Mouse (Mus musculus) G1E-ER4 (cell line): ENCODE measurements around the gene Gna15. TPM values are rescaled to one million over a fixed set of nuclear protein-coding genes. Genes with fewer than 3 reads are reported as not detected.

Source experiments
- GATA1 ChIP-seq: IDR thresholded peaks from one replicate; pipeline ENCODE4 v1.8.0; 2012; ENCODE audit warnings: low read length, inconsistent platforms
- polyA plus RNA-seq: library from polyadenylated mRNA; stranded (reverse); fragments of >175 nt; gene quantifications from 2 replicates; pipeline ENCODE4 v1.2.3, GENCODE M21; 2012

Gna15 gene
- polyA plus RNA-seq, 1 experiment: 47.3 TPM

GRCm38 (mm10) chr10:81560719-81561459 is 36.9 kb upstream of the Gna15 start:
- no peak for TF ChIP-seq GATA1

DNA sequence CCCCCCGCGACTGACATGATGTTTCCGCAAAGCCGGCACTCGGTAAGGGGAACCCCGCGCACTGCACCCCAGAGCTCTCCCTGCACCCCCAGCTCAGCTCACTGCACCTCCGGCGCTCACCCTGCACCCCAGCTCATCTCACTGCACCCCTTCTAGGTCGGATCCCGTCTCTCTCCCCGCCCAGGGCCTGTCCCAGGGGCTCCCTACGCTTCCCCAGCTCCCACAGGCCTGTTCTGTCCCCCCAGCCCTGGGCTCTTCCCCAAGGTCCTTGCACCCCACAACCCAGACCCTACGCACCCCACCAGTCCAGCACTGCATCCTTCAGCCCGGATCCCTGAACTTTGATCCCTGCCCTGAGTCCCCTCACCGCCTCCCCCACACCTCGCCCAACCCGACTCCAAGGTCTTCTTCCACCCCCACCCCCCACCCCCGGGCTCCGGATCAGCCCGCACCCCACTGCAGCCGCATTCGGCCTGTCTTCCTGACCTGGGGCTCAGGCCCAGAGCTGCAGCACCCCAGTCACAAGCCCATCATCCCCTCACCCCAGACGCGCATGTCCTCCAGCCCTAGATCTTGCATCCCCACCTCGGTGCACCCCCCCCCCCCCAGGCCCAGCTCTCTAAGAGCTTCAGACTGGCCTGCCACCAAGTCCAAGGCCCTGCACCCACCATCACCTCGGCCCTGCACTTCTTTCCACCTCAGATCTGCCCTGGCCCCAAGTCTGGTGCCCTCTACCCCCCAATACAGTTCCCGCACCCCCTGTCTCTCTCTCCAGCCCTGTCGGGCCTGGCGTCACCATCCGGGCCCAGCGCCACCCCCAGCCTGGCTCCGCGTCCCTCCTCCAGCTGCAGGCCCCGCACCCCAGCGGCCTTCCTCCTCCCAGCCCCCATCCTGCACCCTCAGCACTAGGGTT is 35.9 kb upstream of the Gna15 start:
- no peak for TF ChIP-seq GATA1

DNA sequence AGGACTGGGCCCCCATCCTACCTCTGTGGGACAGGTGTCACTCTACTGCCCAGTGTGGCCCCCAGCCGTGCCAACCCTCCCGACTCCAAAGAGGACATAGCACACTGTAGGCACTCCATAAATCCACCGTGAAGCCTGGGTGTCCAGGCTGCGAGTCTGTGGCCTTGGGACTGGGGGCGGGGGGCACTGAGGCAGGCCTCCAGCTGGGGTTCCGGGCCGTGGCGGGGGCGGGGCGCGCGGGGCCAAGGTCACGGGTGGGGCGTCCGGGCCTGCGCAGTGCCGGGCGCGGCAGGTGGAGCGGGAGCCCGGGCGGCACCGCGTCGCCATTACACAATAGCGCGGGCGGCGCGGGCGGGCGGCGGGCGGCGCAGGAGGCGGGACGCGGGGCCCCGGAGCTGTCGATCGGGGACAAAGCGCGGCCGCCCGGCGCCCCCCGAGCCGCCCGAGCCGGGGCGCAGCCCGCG is 35.2 kb upstream of the Gna15 start, which contains the start of gene Aes:
TSS of gene Aes (plus strand) at position 326 of the 464 bp plus-strand sequence.
- TF ChIP-seq GATA1: no peak

- no peak for TF ChIP-seq GATA1
Measured at GRCm38 (mm10) chr10:81557491-81557890, 33.5 kb upstream of the Gna15 start.

DNA sequence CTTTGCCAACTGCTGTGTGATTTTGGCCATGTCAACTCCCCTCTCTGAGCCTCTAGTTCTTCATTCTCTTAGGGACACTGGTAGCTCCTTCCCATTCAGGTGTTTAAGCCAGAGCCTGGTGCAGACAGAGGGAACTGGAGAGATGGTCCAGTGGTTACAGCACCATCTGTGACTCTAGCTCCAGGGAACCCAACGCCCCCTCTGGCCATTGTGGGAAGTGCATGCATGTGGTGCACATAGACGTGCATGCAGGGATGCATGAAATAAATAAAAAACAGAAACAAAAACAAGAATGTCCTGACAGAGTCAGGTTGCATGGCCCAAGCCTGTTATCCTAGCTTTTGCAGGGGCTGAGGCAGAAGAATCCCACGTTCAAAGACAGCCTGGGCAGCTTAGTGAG is 32.3 kb upstream of the Gna15 start:
- TF ChIP-seq GATA1: no peak

- TF ChIP-seq GATA1: no peak
Measured at GRCm38 (mm10) chr10:81553807-81554755, 30.1 kb upstream of the Gna15 start.

DNA sequence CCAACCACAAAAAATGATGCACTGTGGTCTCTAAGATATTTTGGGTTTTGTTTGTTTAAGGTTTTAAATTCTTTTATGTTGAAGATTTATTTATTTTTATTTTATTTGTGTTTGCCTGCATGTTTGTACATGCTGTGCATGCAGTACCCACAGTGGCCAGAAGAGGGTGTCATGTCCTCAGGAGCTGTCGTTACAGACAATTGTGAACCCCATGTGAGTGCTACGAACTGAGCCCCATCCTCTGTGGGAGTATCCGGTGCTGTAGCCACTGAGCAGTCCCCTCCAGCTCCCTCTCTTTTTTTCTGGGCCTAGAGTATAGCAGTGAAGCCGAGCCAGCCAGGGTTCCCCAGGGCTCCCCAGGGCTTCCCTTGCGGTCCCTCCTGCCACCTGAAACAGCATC is 29.2 kb upstream of the Gna15 start:
- no peak for TF ChIP-seq GATA1

DNA sequence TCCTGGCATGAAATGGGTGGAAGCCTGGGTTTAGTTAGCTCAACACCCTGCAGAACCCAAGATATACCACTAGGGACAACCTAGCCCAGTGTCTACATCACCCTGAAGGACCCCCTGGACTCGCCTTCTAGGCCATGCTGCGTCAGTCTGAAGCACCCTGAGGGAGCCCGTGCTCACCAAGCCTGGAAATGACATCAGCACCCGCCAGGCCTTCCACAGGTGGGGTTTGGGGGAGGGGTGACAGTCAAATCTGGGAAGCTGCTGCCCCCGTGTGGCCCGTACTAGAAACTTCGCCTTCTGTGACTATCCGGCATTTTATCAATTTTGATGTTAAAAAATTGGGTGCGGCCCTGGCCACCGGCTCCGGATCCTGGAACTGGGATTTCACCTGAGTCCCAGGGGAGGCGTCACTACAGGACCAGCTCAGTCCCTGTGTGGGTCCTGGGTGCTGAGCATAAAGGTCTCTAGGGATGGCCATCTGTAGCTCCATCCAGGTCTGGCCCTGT is 27.6 kb upstream of the Gna15 start:
- TF ChIP-seq GATA1: no peak

DNA sequence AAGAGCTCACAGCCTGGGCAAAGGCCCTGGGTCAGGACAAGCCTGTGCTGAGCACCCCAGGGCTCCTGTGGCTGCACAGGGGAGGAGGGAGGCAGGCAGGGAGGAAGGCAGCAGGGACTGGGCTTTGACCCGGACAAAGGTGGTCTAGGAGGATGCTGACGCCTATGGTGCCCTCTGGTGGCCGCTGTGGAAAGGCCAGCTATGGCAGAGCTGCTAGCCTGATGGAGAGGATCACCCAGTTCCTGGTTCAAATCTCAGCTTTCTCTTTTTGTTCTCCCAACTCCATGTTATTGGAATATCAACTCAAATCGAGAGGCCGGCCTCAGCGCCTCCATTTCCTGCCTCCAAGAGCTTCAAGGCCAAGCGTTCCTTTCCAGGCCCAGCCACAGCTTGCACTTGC is 26.2 kb upstream of the Gna15 start:
- no peak for TF ChIP-seq GATA1

GRCm38 (mm10) chr10:81548944-81549343 is 24.9 kb upstream of the Gna15 start:
- TF ChIP-seq GATA1: no peak

GRCm38 (mm10) chr10:81546788-81547571 is 23.0 kb upstream of the Gna15 start:
- TF ChIP-seq GATA1: no peak

- peak; percentile 54 for TF ChIP-seq GATA1
Measured at GRCm38 (mm10) chr10:81546332-81546731, 22.3 kb upstream of the Gna15 start.

DNA sequence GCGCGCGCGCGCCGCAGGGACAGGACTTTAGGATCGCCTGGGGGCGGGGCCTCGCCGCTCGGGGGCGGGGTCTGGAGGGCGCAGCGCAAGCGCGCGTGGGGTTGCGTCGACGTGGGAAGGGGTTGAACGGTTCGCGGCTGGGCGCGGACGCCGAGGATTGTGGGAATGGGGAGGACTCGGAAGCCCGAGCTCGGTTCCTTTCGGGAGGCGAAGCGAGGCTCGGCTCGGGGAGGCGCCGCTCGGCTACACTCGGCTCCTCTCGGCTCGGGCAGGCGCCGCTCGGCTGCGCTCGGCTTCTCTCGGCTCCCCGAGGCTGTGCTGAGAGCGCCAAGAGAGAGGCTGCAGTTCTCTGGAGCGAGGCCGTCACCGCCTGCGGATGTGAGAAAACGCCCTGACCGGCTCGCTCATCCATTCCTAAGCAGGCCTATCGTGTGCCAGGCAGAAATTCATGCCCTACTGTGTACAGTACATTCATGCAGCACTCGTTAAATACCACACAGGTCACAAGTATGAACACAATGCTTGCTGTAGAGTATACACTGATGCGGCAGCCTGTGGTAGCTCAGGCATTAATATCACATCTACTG is 21.2 kb upstream of the Gna15 start, which contains the start of gene Gna11:
TSS of gene Gna11 (minus strand) at position 30 of the 587 bp plus-strand sequence.
- TF ChIP-seq GATA1: no peak
